Mouse (Mus musculus) 416B (cell line): ENCODE data around the gene Avpr2.

Source experiments
- DNase-seq: peaks from one replicate; pipeline ENCODE4 v3.0.0; 2011; ENCODE audit warnings: low read depth

Gene Avpr2

DNA sequence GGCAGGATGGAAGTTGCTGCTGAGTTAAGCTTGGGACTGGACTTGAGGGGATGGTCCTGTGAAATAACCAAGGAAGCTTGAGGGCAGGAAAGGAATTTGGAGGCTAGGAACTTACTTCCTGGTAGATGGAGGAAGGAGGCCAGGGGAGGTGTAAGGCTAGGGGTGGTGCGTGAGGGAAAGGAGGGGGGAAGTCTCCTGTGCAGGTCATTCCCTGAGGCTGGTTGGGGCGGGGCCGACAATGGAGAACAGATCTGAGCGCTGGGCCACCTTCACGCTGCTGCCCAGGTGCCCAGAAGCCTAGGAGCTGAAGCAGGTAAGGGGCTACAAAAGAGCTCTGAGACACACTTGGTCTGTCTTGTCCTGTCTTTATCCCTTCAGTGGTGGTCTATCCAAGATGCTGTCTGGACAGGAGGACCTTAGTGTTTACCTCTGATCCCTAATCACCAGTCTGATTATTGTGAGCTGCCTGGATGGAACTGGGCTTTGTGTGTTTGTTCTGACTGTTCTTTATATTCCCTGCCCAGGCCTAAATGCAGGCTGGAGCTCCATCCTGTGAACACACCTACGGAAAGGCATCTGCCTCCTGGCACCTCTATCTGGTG, at the start of gene Avpr2:
TSS of gene Avpr2 (plus strand) at position 552 of the 602 bp plus-strand sequence.
- DNase-seq: no peak

DNA sequence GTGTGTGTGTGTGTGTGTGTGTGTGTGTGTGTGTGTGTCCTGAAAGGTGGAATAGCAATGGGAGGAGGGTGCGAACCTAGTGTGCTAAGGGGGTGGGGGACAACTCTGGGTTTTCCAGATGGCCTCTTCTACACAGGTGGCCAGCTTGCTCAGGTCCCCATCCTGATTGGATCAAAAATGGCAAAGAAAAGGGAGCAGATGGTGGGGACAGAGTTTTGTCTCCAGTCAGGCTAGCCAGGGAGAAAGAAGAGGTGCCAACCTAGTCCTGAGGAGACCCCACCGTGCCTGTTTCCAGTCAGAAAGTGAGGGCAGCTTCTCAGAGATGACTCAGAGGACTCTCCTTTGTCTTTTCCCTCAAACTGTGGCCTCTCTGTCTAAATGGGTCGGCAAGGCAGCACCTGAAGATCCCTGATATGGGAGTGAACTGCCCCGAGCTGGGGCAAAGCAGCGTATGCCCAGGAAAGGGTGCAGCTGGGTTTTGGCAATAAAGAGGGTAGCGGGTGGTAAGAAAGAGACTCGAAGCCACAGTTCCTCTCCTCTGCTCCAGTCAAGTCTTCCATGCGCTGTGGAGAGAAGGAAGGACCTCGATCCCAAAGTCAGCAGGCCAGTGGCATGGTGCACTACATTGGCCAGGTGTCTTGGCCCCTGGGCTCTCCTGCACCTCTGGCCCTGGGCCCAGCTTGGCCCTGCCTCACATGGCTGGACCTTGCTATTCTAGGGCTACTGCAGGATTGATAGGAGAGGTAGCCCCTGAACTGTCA, 37.4 kb upstream of the Avpr2 start:
- no peak for DNase-seq

DNA sequence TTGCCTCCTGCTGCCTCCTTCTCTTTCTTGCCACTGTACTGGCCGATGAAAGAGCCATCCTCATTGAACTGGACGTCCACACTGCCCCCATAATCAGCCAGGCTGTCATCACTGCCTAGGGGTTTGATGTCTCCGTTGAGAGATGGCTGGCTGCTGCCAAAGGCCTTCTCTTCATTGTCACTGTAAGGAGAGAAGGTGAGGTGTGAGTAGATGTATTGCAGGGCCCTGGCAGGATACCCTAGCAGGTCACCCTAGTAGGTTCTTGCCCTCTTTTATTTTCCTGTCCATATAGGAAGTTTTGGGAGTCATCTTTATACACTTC, 36.9 kb upstream of the Avpr2 start:
- DNase-seq: no peak

DNA sequence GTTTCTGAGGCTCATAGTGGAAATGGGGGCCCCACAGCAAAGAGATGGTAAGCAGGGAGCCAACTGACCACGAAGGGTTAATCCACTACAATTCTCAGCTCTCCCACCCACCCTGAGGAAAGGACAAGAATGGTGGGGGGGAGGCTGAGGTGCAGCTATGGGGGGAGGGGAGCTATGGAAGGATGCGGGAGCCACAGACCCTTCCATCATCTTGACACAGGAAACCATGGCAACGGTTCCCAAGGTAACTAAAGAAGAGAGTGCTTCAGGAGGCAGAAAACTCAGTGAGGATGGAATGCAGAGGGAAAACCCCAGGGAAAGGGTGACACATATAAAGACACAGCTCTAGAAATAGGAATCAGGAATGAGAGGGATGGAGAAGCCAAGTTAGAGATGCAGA, 27.2 kb upstream of the Avpr2 start:
- no peak for DNase-seq

DNA sequence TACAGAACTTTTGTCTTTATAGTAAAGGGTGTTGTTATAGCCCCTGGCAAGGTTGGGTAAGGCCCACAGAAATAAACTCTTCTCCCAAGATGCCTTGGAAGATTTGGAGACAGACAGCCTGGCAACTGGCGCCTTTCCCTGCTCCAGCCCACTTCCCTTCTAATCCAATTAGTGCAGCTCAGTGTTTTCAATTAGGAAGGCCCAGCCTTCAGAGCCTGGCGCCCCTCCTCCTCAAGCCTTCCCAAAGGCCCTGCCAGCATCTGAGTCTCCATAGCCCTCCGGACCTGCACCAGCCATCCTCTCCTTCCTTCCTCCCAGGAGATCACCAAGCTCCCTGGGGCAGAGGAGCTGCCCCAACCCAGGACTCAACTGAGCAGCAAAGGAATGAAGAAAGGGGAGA, 24.6 kb upstream of the Avpr2 start:
- DNase-seq: no peak

DNA sequence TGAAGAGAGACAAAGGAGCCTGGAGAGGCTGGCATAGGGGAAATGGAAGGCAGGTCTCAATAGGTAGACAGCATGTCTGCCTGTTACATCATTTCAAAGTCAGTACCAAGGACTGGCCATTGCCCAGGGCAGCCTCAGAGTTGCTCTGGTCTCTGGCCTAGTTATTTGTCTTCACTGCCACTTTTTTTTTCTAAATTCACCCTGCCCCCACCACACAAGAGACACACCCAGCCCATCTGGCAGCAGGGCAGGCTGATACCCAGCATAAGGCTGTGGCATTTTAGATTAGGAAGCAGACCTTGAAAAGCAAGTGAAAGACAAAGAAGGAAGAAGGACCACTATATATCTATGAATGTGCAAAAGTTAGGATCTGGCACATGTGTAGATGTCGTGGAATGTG, 24.1 kb upstream of the Avpr2 start:
- no peak for DNase-seq

DNA sequence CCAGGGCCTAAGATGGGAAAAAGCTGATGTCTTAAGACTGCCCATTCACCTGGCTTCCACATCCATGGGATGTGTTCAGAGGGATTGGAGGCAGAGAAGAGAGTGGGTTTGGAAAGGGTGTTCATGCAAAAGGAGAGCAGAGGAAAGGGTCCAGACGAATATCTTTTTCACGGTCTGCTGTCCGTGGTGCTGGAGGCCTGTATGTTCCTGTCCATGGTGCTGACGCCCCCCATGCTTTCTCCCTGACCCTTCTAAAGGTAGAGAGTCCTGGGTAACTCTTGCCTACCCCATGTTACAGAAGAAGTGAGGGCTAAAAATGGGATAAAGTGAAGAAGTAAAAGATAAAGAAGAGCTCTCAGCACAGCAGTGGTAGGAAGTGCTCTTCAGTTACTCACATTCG, 22.6 kb upstream of the Avpr2 start:
- peak; percentile 39 for DNase-seq

DNA sequence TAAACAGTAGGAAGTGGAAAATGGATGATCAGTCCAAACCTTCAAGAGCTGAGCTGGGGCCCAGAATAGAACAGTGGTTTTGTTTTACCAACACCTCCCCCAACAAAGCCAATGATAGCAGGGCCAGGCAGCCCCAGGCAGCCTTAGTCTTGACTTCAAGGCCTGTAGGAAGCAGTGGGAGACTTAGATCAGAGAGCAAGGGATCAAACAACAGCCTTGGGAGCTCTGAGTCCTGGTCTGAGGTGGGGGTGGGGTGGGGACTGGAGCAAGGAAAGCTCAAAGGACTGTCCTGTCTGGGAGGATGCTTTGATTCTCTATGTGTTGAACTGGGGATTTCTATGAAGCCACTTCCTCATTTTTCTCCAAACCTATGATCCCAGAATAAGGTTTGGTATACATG, 20.4 kb upstream of the Avpr2 start:
- DNase-seq: no peak

DNA sequence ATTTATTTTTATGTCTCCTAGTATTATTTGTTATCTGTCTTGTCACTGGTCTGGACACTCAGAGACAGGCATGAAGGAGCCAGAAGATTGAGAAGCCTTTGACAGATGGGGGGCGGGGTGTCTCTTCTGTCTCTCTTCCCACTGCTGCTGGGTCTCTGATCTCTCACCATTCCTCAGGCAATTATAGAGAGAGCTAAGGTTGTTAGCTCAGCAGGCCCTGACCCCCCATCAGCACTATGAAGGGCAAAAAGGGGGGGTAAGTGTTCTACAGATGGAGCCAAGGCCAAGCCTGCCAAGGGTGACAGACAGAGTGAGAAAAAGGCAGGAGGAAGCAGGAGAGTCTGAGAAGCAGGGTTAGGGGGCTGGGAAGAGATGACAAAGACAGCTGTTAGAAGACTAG, 19.9 kb upstream of the Avpr2 start:
- DNase-seq: no peak

DNA sequence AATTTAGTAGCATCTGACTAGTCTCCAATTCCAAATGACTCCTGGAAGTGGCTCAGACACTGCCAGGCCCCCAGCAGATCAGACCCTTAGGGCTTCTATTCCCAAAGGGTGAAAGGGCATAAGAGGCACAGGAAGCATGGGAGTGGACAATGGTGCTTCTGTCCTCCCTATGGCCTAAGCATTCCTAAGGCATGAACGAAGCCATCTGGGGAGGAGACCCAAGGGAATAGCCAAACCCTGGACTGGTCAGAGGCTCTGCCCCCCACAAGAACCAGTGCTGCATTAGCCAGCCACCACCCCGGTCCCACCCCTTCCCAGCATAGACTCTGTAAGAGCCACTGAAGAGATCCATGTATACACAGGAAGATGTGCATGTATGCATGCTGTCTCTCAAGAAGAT, 16.0 kb upstream of the Avpr2 start:
- no peak for DNase-seq

DNA sequence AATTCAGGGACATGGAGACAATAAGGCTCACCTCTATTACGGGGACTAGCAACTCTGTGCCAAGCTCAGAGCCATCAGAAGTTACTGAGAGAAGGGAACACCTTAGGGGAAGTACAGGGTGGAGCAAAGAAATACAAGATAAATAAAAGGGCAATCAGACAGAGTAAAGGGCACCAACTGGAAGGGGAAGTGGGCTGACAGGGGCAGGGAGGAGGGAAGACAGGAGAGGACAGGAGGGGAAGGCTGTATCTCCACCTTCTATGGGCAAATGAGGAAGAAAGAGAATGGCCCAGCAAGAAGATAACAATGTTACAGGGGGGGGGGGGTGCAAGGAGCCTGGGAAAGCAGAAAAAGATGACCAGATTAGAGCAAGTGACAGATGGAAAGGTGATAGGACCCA, 14.9 kb upstream of the Avpr2 start:
- peak; percentile 6 for DNase-seq

DNA sequence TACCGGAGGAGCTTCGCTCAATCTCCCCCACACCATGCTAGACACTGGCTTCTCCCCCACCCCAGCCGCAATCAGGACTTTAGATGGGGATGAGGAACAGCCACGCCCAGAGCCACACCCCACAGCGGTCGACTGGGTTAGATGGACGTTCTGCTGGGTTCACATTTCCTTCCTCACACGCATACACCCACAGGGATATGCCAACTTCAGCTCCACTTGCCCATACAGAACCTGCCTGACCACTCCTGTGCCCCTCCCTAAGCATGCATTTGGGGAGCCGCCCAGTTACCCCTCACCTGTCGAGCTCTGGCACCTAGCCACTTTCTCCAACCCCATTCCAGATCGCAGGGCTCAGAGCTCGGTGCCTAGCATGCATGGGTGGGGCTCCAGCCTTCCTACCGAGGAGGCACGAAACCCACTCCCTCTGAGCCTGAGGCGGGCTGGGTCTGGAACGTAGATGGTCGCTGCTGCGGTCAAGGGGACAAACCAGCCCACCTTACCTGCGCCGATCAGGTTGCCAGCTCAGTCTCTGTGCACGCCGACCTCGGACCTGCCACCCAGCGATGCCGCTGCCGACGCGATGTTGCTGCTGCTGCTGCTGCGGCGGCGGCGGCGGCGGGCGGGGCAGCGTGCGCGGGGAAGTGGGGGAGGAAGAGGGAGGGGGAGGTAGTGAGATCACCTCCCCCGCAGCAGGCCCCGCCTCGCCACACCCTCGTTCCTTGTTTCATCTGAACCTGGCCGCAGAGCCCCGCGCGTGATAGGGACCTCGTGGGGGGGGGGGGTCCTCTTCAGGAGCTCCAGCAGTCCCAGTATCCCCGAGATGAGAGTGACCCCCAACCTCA, 11.5 kb upstream of the Avpr2 start:
- DNase-seq: peak; percentile 48

DNA sequence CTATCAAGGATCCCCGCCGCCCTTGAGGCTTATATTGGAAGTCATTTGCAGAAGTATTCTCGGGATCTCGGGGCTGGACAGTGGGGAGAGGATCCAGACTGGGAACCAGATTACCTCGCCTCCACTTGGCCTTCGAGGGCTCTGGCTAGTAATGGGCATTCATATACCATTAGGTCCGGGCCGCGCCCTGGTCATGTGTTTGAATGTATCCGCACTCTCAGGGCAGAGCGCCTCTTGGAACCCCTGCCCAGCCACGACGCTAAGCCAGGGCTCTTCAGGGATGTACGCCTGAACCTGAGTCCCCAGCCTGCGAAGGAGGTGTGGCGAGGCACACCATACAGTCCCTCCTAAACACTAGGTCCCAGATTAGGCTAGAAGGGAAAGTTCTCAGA, 10.9 kb upstream of the Avpr2 start:
- no peak for DNase-seq

DNA sequence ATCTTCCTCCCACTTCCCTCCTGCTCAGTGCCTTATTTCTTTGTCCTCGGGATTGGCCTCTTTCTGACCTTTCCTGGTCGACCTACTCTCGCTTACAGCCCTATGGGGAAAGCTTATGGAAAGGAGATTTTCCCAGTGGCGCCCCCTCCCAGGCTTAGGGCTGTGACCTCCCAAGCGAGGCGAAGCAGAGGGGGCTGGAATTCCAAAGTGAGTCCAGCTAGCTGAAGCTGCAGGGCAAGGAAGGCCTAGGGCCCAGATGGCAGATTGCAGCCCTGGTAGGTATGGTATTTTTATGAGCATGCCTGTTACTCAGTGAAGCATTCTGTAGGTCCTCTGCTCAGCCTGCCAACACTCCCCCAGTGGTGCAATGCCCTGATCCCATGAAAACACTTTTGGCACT, 10.4 kb upstream of the Avpr2 start:
- DNase-seq: no peak

DNA sequence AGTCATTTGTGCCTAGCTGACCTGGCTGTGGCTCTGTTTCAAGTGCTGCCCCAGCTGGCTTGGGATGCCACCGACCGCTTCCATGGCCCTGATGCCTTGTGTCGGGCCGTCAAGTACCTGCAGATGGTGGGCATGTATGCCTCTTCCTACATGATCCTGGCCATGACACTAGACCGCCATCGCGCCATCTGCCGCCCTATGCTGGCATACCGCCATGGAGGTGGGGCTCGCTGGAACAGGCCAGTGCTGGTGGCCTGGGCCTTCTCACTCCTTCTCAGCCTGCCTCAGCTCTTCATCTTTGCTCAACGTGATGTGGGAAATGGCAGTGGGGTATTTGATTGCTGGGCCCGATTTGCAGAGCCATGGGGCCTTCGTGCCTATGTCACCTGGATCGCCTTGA, 931 bp downstream of the Avpr2 start:
- no peak for DNase-seq

DNA sequence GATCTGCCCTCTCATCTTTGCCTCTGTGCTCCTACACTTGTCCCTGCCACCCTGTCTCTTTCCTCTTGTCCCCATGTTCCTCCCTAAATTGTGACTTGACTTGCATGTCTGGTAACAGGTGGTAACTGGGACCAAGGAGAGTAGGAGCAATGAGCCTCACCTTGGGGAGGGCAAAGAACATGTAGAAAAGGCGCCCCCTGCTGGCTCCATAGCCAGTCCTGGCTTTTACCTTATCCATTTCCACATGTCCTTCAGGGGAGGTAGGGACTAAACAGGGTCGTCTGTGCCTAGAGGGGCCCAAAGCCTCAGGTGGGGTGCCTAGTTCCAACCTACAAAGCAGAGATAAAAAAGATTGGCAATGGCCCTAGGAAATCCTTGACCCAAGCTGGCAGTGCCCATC, 3.8 kb downstream of the Avpr2 start, which contains the start of gene L1cam:
TSS of gene L1cam (minus strand) at position 387 of the 400 bp plus-strand sequence.
- peak; percentile 45 for DNase-seq

DNA sequence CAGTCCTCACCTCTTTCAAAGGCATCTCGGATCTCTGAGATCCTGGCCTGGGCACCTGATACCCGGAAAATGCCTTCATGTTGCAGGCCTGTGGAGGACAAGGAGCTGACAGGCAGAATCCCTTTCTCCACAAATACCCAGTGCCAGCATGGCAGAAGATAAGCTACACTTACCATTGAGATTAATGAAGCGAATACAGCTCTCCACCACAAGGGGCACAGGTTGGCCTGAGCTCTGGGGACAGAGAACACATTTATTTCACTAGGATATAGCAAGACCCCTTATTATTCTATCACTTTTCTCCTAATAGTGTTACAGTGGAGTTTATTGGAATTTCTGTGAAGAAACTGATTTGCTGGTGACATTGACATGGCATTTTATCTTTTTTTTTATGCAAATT, 6.1 kb downstream of the Avpr2 start:
- peak; percentile 17 for DNase-seq

DNA sequence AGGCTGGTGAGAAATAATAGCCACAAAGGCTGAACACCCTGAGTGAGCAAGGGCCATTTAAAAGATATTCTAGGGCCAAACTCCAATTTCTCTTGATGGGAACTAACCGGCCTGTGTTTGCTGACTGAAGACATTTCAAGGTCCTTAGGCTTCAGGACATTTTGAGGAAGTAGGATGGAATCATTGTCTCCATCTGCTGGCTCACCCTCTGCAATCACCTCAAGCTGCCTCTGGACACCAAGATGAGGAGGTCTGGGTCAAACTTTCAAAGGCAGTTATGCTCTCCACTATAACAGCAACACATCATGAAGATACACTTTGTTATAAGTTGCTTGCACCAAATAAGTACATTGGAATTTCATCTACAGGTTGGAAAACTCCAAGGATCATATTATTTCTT, 18.1 kb downstream of the Avpr2 start:
- peak; percentile 58 for DNase-seq

DNA sequence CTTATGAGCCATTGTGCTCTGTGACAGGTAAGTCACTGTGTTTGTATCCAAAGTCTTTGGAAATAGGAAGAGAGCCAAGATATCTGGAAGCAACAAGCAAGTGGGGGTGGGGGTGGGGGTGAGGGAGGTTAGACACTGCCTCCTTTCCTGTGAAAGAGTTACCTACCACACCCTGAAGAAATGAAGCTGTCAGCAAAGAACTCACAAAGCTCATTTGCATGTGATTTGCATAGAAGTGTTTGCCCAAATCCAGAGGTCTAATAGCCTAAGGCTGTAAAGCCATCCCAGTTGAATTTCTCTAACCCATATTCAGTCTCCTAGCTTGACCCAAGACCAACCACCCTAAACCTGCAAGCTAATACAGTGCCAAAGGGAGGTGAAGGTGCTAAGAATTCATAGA, 18.5 kb downstream of the Avpr2 start:
- DNase-seq: peak; percentile 20

DNA sequence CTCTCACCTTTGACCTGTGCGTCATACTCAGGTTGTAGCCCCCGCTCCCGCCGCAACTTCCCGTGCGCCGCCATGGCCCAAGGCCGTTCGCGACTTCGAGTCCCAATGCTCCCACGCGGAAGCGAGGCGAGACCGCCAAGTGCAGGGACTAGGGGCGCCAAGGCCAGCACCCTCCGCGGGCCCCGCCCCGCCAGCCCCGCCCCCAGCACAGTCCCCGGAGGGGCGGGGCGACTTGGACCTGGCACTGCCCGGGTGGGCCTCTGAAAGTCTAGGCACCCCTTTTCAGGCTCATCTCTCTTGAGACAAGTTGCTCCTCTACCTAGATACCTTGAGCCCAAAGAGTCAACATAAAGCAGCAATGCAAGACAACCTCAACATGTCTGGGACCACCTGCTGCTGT, 19.3 kb downstream of the Avpr2 start:
- DNase-seq: peak; percentile 57

DNA sequence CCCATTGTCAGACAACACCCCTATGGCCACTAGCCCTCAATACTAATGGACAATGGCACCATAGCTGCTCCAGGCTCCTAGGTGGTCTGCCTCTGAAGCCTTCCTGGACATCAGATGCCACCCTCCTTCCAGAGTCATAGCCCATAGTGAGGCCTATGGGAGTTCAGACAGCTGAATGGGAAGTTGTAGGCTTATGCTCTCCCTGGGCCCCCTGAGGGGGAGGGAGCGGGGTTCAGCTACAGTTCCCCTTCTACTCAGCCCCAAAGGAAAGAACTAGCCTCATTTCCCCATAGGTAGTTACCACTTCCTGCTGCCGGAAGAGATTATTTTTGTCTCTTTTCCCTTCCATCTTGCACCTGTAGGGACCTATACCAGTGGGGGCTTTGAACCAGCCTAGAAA, 19.7 kb downstream of the Avpr2 start:
- peak; percentile 67 for DNase-seq

DNA sequence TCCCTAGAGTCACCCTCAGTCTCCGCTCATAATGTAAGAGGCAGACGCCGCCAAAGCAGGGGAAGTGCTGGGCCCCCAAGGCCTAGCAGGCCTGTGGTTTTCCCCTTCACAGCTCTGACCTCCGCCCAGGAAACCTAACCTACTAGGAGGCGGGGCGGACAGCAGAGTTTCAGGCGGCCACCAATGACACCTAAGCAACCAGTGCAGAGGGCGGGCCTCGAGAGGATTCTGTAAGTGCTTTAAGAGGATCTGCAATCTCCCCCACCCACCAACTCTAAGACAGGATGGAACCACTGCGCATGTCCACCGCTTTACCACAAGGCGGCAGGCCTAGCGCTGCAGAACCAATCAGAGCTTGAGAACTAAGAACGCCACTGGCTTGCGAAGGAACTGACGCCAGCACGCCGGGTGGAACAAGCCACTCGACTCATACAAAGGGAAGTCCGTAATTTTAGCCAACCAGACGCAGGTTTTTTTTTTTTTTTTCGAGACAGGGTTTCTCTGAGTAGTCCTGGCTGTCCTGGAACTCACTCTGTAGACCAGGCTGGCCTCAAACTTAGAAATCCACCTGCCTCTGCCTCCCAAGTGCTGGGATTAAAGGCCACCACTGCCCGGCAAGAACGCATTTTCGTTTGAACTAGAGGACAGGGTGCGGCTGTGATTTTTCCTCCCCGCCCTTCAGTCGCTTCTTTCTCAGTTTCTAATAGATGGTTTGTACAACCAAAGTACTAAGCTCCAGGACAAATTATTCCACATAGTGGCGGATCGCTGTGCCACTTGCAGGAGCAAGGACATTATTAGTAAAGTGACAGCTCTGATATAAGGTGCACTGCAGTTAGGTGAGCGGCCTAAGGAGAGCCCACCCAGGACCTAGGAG, 23.2 kb downstream of the Avpr2 start:
- DNase-seq: peak; percentile 99
